Mouse (Mus musculus): ENCODE measurements around the gene Lars2.

DNA sequence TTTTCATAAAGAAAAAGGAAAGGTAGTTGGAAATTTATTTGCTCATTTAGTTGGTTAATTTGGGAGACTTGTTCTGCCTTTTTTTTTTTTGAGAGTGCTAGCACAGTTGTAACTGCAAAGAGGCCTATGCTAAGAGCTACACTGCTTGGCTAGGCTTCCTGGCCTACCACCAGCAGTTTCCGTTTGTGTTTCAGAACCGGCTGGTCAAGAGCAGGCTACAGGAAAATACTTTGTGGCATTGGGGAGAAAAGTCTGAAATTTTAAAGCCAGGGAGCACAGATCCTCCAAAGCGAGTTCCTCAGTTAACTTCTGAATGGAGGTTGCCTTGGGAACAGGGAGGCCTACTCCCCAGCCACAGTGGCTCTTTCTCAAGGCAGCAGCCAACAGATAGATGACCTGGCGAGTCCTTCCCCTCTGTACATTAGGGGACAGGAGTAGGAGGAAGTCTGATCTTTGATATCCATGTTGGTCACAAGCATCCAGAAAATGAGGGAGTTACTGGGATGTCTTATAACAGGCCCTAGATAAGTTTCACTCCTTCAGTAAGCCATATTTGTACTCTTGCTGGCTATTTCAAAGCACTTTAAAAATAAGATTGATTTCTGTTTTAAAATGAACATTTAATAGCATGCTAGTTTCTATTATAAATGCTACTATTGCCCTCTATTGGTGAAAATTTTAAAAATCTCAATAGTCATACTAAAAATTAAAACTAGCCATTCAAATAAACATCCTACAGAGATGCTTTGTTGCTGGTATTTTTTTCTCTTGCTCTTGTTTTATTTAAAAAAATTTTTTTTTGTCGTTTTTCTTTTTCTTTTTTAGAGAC lies 73.7 kb downstream of the Lars2 start:
- TF ChIP-seq CTCF (IDR thresholded peaks at IDR 0.05; ENCODE audit: borderline replicate concordance, insufficient read depth, low read depth, low read length) = peak; percentile 19; the same call in 1 of the 2 replicates
- no peak for TF ChIP-seq POLR2A (IDR thresholded peaks at IDR 0.05; ENCODE audit: borderline replicate concordance, insufficient read depth, low read length)

All from cerebellum, adult 2 months (tissue).